Mouse (Mus musculus) CH12.LX (cell line): ENCODE results near the gene Klhl3. TPM values are rescaled to one million over a fixed set of nuclear protein-coding genes. Genes with fewer than 3 reads are reported as not detected.

Experiments
- DNase-seq: peaks from one replicate; pipeline ENCODE4 v3.0.0-alpha.2; 2013; ENCODE audit errors: extremely low read depth
- H3K27ac ChIP-seq: 2 replicates; pipeline ENCODE4 v1.5.1; 2012; ENCODE audit warnings: low read depth, mild to moderate bottlenecking, control low read depth, moderate library complexity; ENCODE audit not compliant: insufficient read depth
- H3K27me3 ChIP-seq: replicated peaks from 2 replicates; pipeline ENCODE3; 2012; ENCODE audit warnings: inconsistent platforms
- H3K36me3 ChIP-seq, 2 experiments: replicated peaks in 1 of 2; 2 replicates each; pipeline versions ENCODE3 to v1.6.1; 2012; ENCODE audit warnings: inconsistent platforms in 1 of 2, low read length in 1 of 2, mild to moderate bottlenecking in 1 of 2, mixed read lengths in 1 of 2, moderate library complexity in 1 of 2; ENCODE audit not compliant: control insufficient read depth in 1 of 2, insufficient read depth in 1 of 2
- H3K4me1 ChIP-seq, 2 experiments: 2 replicates each; pipeline ENCODE4 v1.6.1; 2012; ENCODE audit warnings: inconsistent platforms in 1 of 2, moderate library complexity in 1 of 2; ENCODE audit not compliant: insufficient read depth in 2 of 2, control insufficient read depth in 1 of 2
- H3K4me2 ChIP-seq: 2 replicates; pipeline ENCODE4 v1.6.1; 2012; ENCODE audit warnings: low read depth, mild to moderate bottlenecking, control low read depth; ENCODE audit not compliant: poor library complexity, insufficient read depth, severe bottlenecking
- H3K4me3 ChIP-seq, 3 experiments: fragments of 150-350 bp in 1 of 3; sonication (generic) in 1 of 3; replicated peaks in 1 of 3; 2 replicates each; pipeline versions ENCODE3 to v1.5.1; 2011 to 2012; ENCODE audit warnings: low read depth in 2 of 3, low read length in 2 of 3, mild to moderate bottlenecking in 2 of 3, moderate library complexity in 2 of 3, control low read depth in 1 of 3, improper control_type of control experiment in 1 of 3, inconsistent platforms in 1 of 3, mixed read lengths in 1 of 3; ENCODE audit not compliant: poor library complexity in 1 of 3
- H3K79me2 ChIP-seq: replicated peaks from 2 replicates; pipeline ENCODE4 v1.6.1; 2012; ENCODE audit warnings: mild to moderate bottlenecking, moderate library complexity; ENCODE audit not compliant: control insufficient read depth, poor library complexity, insufficient read depth, severe bottlenecking; ENCODE audit errors: extremely low read depth
- H3K9ac ChIP-seq: 2 replicates; pipeline ENCODE4 v1.6.1; 2012; ENCODE audit warnings: low read depth, mild to moderate bottlenecking, control low read depth, moderate library complexity; ENCODE audit not compliant: insufficient read depth
- H3K9me3 ChIP-seq: replicated peaks from 2 replicates; pipeline ENCODE3; 2012; ENCODE audit warnings: low read length, inconsistent platforms, mixed read lengths
- CHD1 ChIP-seq: IDR thresholded peaks from 2 replicates; pipeline ENCODE4 v1.6.1; 2012; ENCODE audit warnings: low read depth, low read length, improper control_type of control experiment, inconsistent platforms
- E2F4 ChIP-seq: IDR thresholded peaks from 2 replicates; pipeline ENCODE4 v1.6.1; 2011; ENCODE audit warnings: low read depth, low read length, improper control_type of control experiment; ENCODE audit not compliant: insufficient replicate concordance
- ELF1 ChIP-seq: IDR thresholded peaks from 2 replicates; pipeline ENCODE4 v1.6.1; 2014; ENCODE audit warnings: low read depth, mild to moderate bottlenecking, inconsistent platforms, low read length, improper control_type of control experiment
- EP300 ChIP-seq: IDR thresholded peaks from 2 replicates; pipeline ENCODE4 v1.6.1; 2011; ENCODE audit warnings: low read length, improper control_type of control experiment
- ETS1 ChIP-seq: conservative IDR thresholded peaks from 2 replicates; pipeline ENCODE4 v1.6.1; 2012; ENCODE audit warnings: low read depth, mild to moderate bottlenecking, inconsistent platforms, low read length, improper control_type of control experiment, moderate library complexity
- HCFC1 ChIP-seq: IDR thresholded peaks from 2 replicates; pipeline ENCODE4 v1.6.1; 2012; ENCODE audit warnings: low read depth, mild to moderate bottlenecking, inconsistent platforms, low read length, improper control_type of control experiment
- IRF4 ChIP-seq: IDR thresholded peaks from 2 replicates; pipeline ENCODE4 v1.6.1; 2014; ENCODE audit warnings: low read depth, mild to moderate bottlenecking, inconsistent platforms, low read length, improper control_type of control experiment
- JUND ChIP-seq: conservative IDR thresholded peaks from 2 replicates; pipeline ENCODE4 v1.6.1; 2011; ENCODE audit warnings: low read depth, low read length, improper control_type of control experiment
- KAT2A ChIP-seq: IDR thresholded peaks from 2 replicates; pipeline ENCODE4 v1.6.1; 2012; ENCODE audit warnings: low read length, improper control_type of control experiment, inconsistent platforms; ENCODE audit not compliant: insufficient replicate concordance
- MAFK ChIP-seq: IDR thresholded peaks from 2 replicates; pipeline ENCODE4 v1.6.1; 2011; ENCODE audit warnings: low read length, improper control_type of control experiment; ENCODE audit not compliant: insufficient replicate concordance
- MAX ChIP-seq: IDR thresholded peaks from 2 replicates; pipeline ENCODE4 v1.6.1; 2011; ENCODE audit warnings: low read length, improper control_type of control experiment
- MAZ ChIP-seq: IDR thresholded peaks from 2 replicates; pipeline ENCODE4 v1.6.1; 2012; ENCODE audit warnings: low read depth, mild to moderate bottlenecking, inconsistent platforms, low read length, improper control_type of control experiment, moderate library complexity
- MEF2A ChIP-seq: IDR thresholded peaks from 2 replicates; pipeline ENCODE4 v1.6.1; 2014; ENCODE audit warnings: low read depth, mild to moderate bottlenecking, inconsistent platforms, low read length, improper control_type of control experiment, borderline replicate concordance
- MXI1 ChIP-seq: IDR thresholded peaks from 2 replicates; pipeline ENCODE4 v1.6.1; 2011; ENCODE audit warnings: mild to moderate bottlenecking, low read depth, low read length, improper control_type of control experiment
- MYC ChIP-seq: IDR thresholded peaks from 2 replicates; pipeline ENCODE4 v1.6.1; 2011; ENCODE audit warnings: low read depth, mild to moderate bottlenecking, improper control_type of control experiment, low read length
- PAX5 ChIP-seq: IDR thresholded peaks from 2 replicates; pipeline ENCODE4 v1.6.1; 2012; ENCODE audit warnings: low read length, inconsistent platforms, mixed read lengths
- POLR2A ChIP-seq: IDR thresholded peaks from 2 replicates; pipeline ENCODE4 v1.6.1; 2011; ENCODE audit warnings: low read depth, mild to moderate bottlenecking, improper control_type of control experiment, low read length
- POLR2AphosphoS2 ChIP-seq: IDR thresholded peaks from 2 replicates; pipeline ENCODE4 v1.6.1; 2011; ENCODE audit warnings: low read depth, low read length, improper control_type of control experiment
- RAD21 ChIP-seq: IDR thresholded peaks from 2 replicates; pipeline ENCODE4 v1.6.1; 2011; ENCODE audit warnings: low read depth, mild to moderate bottlenecking, low read length, improper control_type of control experiment, moderate library complexity
- RCOR1 ChIP-seq: conservative IDR thresholded peaks from 2 replicates; pipeline ENCODE4 v1.6.1; 2012; ENCODE audit warnings: low read depth, mild to moderate bottlenecking, inconsistent platforms, low read length, improper control_type of control experiment
- SIN3A ChIP-seq: IDR thresholded peaks from 2 replicates; pipeline ENCODE4 v1.6.1; 2012; ENCODE audit warnings: low read length, improper control_type of control experiment, inconsistent platforms
- TBP ChIP-seq: conservative IDR thresholded peaks from 2 replicates; pipeline ENCODE4 v1.6.1; 2011; ENCODE audit warnings: low read depth, low read length, improper control_type of control experiment
- UBTF ChIP-seq: IDR thresholded peaks from 2 replicates; pipeline ENCODE4 v1.6.1; 2012; ENCODE audit warnings: low read depth, mild to moderate bottlenecking, inconsistent platforms, low read length, improper control_type of control experiment, moderate library complexity
- USF1 ChIP-seq: IDR thresholded peaks from 2 replicates; pipeline ENCODE4 v1.6.1; 2014; ENCODE audit warnings: low read depth, mild to moderate bottlenecking, inconsistent platforms, low read length, improper control_type of control experiment
- ZC3H11A ChIP-seq: IDR thresholded peaks from 2 replicates; pipeline ENCODE4 v1.6.1; 2012; ENCODE audit warnings: low read depth, mild to moderate bottlenecking, inconsistent platforms, low read length, improper control_type of control experiment
- ZKSCAN1 ChIP-seq: IDR thresholded peaks from 2 replicates; pipeline ENCODE4 v1.6.1; 2012; ENCODE audit warnings: low read depth, inconsistent platforms, low read length, improper control_type of control experiment, borderline replicate concordance
- dilution Hi-C: fragments of 300-500 bp; cut with MboI; formaldehyde crosslinking; loops from 2 replicates; pipeline ENCODE4 v1.14.3; 2020; ENCODE audit warnings: low sequenced_read_pairs; ENCODE audit not compliant: extremely low pct_unique_long_range_greater_than_20kb, extremely low pct_ligation_motif_present
- in situ Hi-C: fragments of 300-500 bp; cut with MboI; formaldehyde crosslinking; loops from 3 replicates; pipeline ENCODE4 v1.14.3; 2019; ENCODE audit warnings: low sequenced_read_pairs, low pct_ligation_motif_present, low pct_unique_long_range_greater_than_20kb, mixed read lengths
- polyA plus RNA-seq: library from polyadenylated mRNA; unstranded; fragments of >175 nt; gene quantifications from 2 replicates; pipeline ENCODE4 v1.2.1, GENCODE M21; 2012; ENCODE audit warnings: low read depth; ENCODE audit not compliant: insufficient read length
- total RNA-seq, 2 experiments: library from RNA; depleted of rRNA; stranded (reverse); fragments of 300-350 nt in 1 of 2; fragments of >200 nt in 1 of 2; gene quantifications; 2 replicates each; pipeline ENCODE4 v1.2.3; 2012 to 2014

Gene Klhl3
- total and polyA plus RNA-seq, 3 experiments = not detected

GRCm38 (mm10) chr13:58071209-58071608 is 42.2 kb downstream of the Klhl3 start:
- in situ Hi-C loops = no loop called here
- no peaks in the 10 kb centered on the region for H3K36me3 ChIP-seq
- TF ChIP-seq ZC3H11A (no peak), MAFK (no peak), JUND (no peak), POLR2A (no peak), MYC (no peak), IRF4 (no peak), KAT2A (no peak), MEF2A (no peak), EP300 (no peak), USF1 (no peak), HCFC1 (no peak), E2F4 (no peak), SIN3A (no peak), UBTF (no peak), RAD21 (no peak)
- TF ChIP-seq, all 38 proteins: peak for 0
- Histone ChIP-seq H3K4me2 (no peak overlapping the region), H3K4me3 (no peak overlapping the region), H3K27me3 (peaks cover 49% of the 10 kb centered on the region), H3K79me2 (no peaks in the 10 kb centered on the region), H3K9ac (no peak overlapping the region), H3K27ac (no peak overlapping the region), H3K9me3 (peaks cover 17% of the 10 kb centered on the region), H3K4me1 (no peaks in the 10 kb centered on the region)
- no peak for DNase-seq
- dilution Hi-C loops = no loop called here

DNA sequence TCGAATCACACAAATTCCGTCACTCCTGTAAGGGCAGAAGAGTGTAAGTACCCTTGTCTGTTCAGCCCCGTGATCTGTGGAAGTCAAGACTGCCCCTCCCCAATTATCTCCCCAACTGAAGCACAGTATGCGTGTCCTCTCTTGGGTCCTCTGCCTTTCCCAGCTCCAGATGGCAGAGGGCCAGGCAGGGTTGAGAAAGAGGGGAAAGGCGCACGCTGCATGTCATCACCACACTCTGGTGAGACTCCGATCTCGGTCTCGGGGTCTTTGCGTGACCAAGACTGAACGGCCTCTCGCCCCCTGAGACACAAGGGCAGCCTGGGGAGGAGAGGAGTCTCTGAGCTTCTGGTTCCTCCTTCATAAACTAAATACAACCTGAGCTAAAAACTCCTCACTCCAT is 42.9 kb downstream of the Klhl3 start:
- H3K9ac ChIP-seq = no peak overlapping the region
- H3K4me2 ChIP-seq = no peak overlapping the region
- no peak overlapping the region for H3K4me3 ChIP-seq
- no peaks in the 10 kb centered on the region for H3K79me2 ChIP-seq
- in situ Hi-C loops = no loop called here
- peaks cover 19% of the 10 kb centered on the region for H3K9me3 ChIP-seq
- TF ChIP-seq ZKSCAN1 = no peak
- TF ChIP-seq TBP = no peak
- no peak for TF ChIP-seq RCOR1
- TF ChIP-seq CHD1 = no peak
- no peak for TF ChIP-seq ELF1
- no peak for TF ChIP-seq PAX5
- no peak for TF ChIP-seq MAZ
- no peak for TF ChIP-seq MXI1
- TF ChIP-seq ETS1 = no peak
- no peak for TF ChIP-seq MAX
- TF ChIP-seq POLR2AphosphoS2 = no peak
- no peak for TF ChIP-seq MEF2A
- no peak for TF ChIP-seq USF1
- TF ChIP-seq, all 38 proteins: peak for 0
- dilution Hi-C loops = no loop called here
- H3K36me3 ChIP-seq = no peaks in the 10 kb centered on the region
- peaks cover 48% of the 10 kb centered on the region for H3K27me3 ChIP-seq
- H3K4me1 ChIP-seq = no peaks in the 10 kb centered on the region
- no peak for DNase-seq
- no peak overlapping the region for H3K27ac ChIP-seq
